Mouse (Mus musculus) embryonic facial prominence, embryonic 12.5 days (tissue): ENCODE results near the gene Ube2e2. TPM values are rescaled to one million over a fixed set of nuclear protein-coding genes. Genes with fewer than 3 reads are reported as not detected.

Experiments used
- ATAC-seq: fragments of 200-750 bp; cut with Nextera tagmentation; 2 replicates; pipeline ENCODE4 v1.8.0; 2017; ENCODE audit not compliant: insufficient number of reproducible peaks, insufficient read depth, low FRiP score, low TSS enrichment
- H3K27ac ChIP-seq: fragments of 300-500 bp; sonication (generic); 2 replicates; pipeline ENCODE4 v1.5.1; 2016; ENCODE audit warnings: mild to moderate bottlenecking
- H3K27me3 ChIP-seq: fragments of 300-500 bp; sonication (generic); 2 replicates; pipeline ENCODE4 v1.6.1; 2016; ENCODE audit warnings: mild to moderate bottlenecking, moderate library complexity
- H3K36me3 ChIP-seq: fragments of 300-500 bp; sonication (generic); 2 replicates; pipeline ENCODE4 v1.6.1; 2016; ENCODE audit warnings: mild to moderate bottlenecking
- H3K4me1 ChIP-seq: fragments of 300-500 bp; sonication (generic); 2 replicates; pipeline ENCODE4 v1.6.1; 2016
- H3K4me2 ChIP-seq: fragments of 300-500 bp; sonication (generic); replicated peaks from 2 replicates; pipeline ENCODE4 v1.6.1; 2016; ENCODE audit warnings: mild to moderate bottlenecking, moderate library complexity
- H3K4me3 ChIP-seq: fragments of 300-500 bp; sonication (generic); 2 replicates; pipeline ENCODE4 v1.5.1; 2016; ENCODE audit warnings: mild to moderate bottlenecking
- H3K9ac ChIP-seq: fragments of 300-500 bp; sonication (generic); 2 replicates; pipeline ENCODE4 v1.6.1; 2016; ENCODE audit warnings: mild to moderate bottlenecking, moderate library complexity
- H3K9me3 ChIP-seq: fragments of 300-500 bp; sonication (generic); 2 replicates; pipeline ENCODE4 v1.6.1; 2016; ENCODE audit warnings: mild to moderate bottlenecking, moderate library complexity
- WGBS: fragments of 180-500 bp; shearing (Covaris S2); methylation state at CpG from one replicate; pipeline ENCODE4 v1.1.7; 2016; 5-methylcytosine and 5-hydroxymethylcytosine counted together
- polyA plus RNA-seq: library from polyadenylated mRNA; unstranded; fragments of >200 nt; fragmentation: Nextera tagmentation; extraction: Ambion mirVana; gene quantifications from 2 replicates; pipeline ENCODE4 v1.2.1, GENCODE M21; 2016

Gene Ube2e2
- 72.8 and 73.2 TPM in 2 replicates for polyA plus RNA-seq

GRCm38 (mm10) chr14:18893947-18894445 is at the start of gene Ube2e2:
TSS of gene Ube2e2 (minus strand) at chr14:18894267.
- 4% methylated on average over 20 of the region's 22 CpGs for WGBS
- peak within 1 kb of the TSS; percentile 69 for H3K4me3 ChIP-seq
- peak within 1 kb of the TSS; percentile 50; the same call in 1 of the 2 replicates for H3K27ac ChIP-seq
- no peaks in the 10 kb centered on the region for H3K36me3 ChIP-seq
- H3K4me2 ChIP-seq: peak within 1 kb of the TSS; percentile 75
- no peaks in the 10 kb centered on the region for H3K27me3 ChIP-seq
- no peaks in the 10 kb centered on the region for H3K4me1 ChIP-seq
- H3K9me3 ChIP-seq: no peaks in the 10 kb centered on the region
- peak within 1 kb of the TSS; percentile 84 for H3K9ac ChIP-seq
- peak; percentile 88 for ATAC-seq

DNA sequence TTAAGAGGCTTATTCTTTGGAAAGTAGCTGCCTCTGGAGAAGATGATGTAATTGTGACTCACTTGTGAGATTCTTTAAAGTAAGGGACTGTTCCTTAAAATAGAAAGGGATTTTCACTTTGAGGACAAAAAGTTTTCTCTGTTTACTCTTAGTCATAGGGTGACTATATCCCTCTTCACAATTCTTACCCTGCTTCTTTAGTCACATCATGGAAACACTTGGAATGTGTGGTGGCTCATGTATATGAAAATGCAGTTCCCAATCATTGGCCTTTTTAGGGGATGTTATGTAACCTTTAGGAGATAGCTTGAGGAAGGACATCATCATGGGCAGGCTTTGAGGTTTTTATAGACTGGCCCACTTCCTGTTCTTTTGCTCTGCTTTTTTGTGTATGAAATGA is 46.0 kb upstream of the Ube2e2 start:
- no peaks in the 10 kb centered on the region for H3K27me3 ChIP-seq
- no peak for ATAC-seq
- no peaks in the 10 kb centered on the region for H3K36me3 ChIP-seq
- H3K4me2 ChIP-seq: no peak overlapping the region
- no peaks in the 10 kb centered on the region for H3K4me1 ChIP-seq
- H3K9ac ChIP-seq: no peak overlapping the region
- no peaks in the 10 kb centered on the region for H3K9me3 ChIP-seq
- H3K27ac ChIP-seq: no peak overlapping the region
- H3K4me3 ChIP-seq: no peak overlapping the region

GRCm38 (mm10) chr14:18903553-18903952 is 9.5 kb upstream of the Ube2e2 start:
- Histone ChIP-seq H3K4me3 (no peak overlapping the region), H3K4me1 (no peaks in the 10 kb centered on the region), H3K27me3 (no peaks in the 10 kb centered on the region), H3K27ac (no peak overlapping the region), H3K4me2 (no peak overlapping the region), H3K9me3 (no peaks in the 10 kb centered on the region), H3K36me3 (no peaks in the 10 kb centered on the region), H3K9ac (no peak overlapping the region)
- ATAC-seq: no peak

GRCm38 (mm10) chr14:18893121-18893946 is 733 bp downstream of the Ube2e2 start:
- no peaks in the 10 kb centered on the region for H3K36me3 ChIP-seq
- peak; percentile 88 for ATAC-seq
- H3K4me1 ChIP-seq: no peaks in the 10 kb centered on the region
- peak overlapping the region; percentile 75 for H3K4me2 ChIP-seq
- peak overlapping the region; percentile 69 for H3K4me3 ChIP-seq
- H3K27me3 ChIP-seq: no peaks in the 10 kb centered on the region
- H3K27ac ChIP-seq: peak overlapping the region; percentile 50; the same call in 1 of the 2 replicates
- peak overlapping the region; percentile 84 for H3K9ac ChIP-seq
- under 1% methylated on average over 110 of the region's 116 CpGs for WGBS
- H3K9me3 ChIP-seq: no peaks in the 10 kb centered on the region

DNA sequence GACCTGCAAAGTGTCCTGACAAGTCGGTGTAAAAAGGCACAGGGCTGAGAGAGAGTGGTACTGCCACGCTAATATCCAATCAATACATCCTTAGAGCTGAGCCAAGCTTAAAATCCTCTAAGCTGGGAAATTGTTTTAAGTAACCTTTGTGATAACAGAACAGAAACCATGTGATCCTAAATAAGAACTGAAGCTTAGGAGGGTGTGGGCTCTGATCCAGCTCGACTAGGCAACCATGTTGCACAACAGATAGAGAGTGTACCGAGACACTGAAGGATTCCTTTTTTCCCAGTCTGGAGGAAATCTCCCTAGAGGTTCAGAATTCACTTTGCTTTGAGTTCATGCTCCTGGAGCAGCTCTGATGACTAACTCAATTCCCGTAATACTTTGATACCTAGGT is 4.5 kb downstream of the Ube2e2 start:
- no peak for ATAC-seq
- H3K4me3 ChIP-seq: no peak overlapping the region
- H3K27me3 ChIP-seq: no peaks in the 10 kb centered on the region
- no peaks in the 10 kb centered on the region for H3K4me1 ChIP-seq
- H3K9me3 ChIP-seq: no peaks in the 10 kb centered on the region
- WGBS: 85% methylated on average over 5 of the region's 5 CpGs
- no peaks in the 10 kb centered on the region for H3K36me3 ChIP-seq
- no peak overlapping the region for H3K4me2 ChIP-seq
- no peak overlapping the region for H3K27ac ChIP-seq
- no peak overlapping the region for H3K9ac ChIP-seq

- no peak overlapping the region for H3K4me2 ChIP-seq
- no peak overlapping the region for H3K9ac ChIP-seq
- H3K36me3 ChIP-seq: no peaks in the 10 kb centered on the region
- no peak overlapping the region for H3K4me3 ChIP-seq
- no peaks in the 10 kb centered on the region for H3K9me3 ChIP-seq
- H3K27me3 ChIP-seq: no peaks in the 10 kb centered on the region
- 97% methylated on average over 1 of the region's 1 CpGs for WGBS
- no peak for ATAC-seq
- no peak overlapping the region for H3K27ac ChIP-seq
- no peaks in the 10 kb centered on the region for H3K4me1 ChIP-seq
Measured at GRCm38 (mm10) chr14:18882493-18882892, 11.6 kb downstream of the Ube2e2 start.

DNA sequence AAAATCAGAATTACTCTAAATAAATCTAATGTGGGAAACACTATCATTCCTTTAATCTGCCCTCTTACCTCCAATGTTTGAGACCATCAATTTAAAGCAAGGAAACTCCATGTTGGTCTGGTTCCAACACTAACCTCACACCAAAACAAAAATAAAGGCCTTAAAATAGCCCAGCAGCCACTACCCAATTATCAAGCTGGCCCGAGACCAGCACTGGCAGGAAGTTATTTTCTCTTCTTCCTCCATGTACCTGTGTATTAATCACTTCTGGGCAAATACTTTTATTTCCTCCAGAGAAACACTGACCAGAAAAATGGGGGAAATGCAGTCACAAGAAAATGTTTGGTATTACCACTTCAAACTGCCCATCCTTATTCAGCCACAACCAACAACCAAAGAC is 23.4 kb downstream of the Ube2e2 start:
- Histone ChIP-seq H3K27ac (no peak overlapping the region), H3K9ac (no peak overlapping the region), H3K4me2 (no peak overlapping the region), H3K4me3 (no peak overlapping the region), H3K4me1 (no peaks in the 10 kb centered on the region), H3K36me3 (no peaks in the 10 kb centered on the region), H3K9me3 (no peaks in the 10 kb centered on the region), H3K27me3 (no peaks in the 10 kb centered on the region)
- WGBS: 82% methylated on average over 1 of the region's 1 CpGs
- no peak for ATAC-seq

DNA sequence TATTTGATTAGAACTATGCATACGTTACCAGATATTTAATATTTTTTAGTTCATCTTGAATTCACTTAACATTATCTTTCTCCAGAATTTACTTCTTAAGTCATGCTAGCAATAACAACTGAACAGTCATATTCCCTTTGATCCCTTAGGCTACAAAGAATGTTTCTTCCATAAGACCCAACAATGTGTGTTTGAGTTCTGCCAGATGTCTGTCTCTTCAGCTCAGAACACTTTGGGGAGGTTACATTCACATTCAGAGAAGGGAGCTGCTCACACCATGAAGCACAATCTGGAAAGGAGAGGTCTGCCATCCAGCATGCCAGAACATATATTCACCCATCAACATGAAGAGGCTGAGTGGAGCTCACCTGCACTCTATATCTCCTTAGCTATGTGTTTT is 65.4 kb downstream of the Ube2e2 start:
- Histone ChIP-seq H3K27me3 (no peaks in the 10 kb centered on the region), H3K27ac (no peak overlapping the region), H3K36me3 (no peaks in the 10 kb centered on the region), H3K9ac (no peak overlapping the region), H3K4me2 (no peak overlapping the region), H3K4me1 (no peaks in the 10 kb centered on the region), H3K4me3 (no peak overlapping the region), H3K9me3 (no peaks in the 10 kb centered on the region)
- WGBS: 94% methylated on average over 1 of the region's 1 CpGs
- no peak for ATAC-seq

- no peak for ATAC-seq
- Histone ChIP-seq H3K27me3 (no peaks in the 10 kb centered on the region), H3K36me3 (no peaks in the 10 kb centered on the region)
Measured at GRCm38 (mm10) chr14:18826753-18827152, 67.3 kb downstream of the Ube2e2 start.

DNA sequence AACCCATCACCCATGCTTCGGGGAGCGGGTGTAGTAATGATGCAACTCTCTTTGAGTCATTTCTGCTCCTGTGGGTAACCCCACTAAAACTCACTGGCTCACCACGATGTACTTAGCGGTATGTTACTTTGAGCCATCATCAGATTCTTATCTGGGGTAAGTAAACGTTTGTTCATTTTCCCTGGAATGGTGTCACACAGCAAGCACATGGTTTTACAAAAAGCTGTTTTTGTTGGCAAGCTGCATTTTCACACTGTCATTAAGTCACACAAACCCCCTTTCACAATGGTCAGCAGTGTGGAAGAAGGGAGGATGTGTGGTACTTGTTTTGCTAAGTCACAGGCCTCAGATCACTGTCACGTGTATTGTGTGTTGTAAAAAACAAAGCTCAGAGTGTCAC is 73.4 kb downstream of the Ube2e2 start:
- no peak for ATAC-seq
- Histone ChIP-seq H3K4me1 (no peaks in the 10 kb centered on the region), H3K27ac (no peak overlapping the region), H3K4me2 (no peak overlapping the region), H3K27me3 (no peaks in the 10 kb centered on the region), H3K9me3 (no peaks in the 10 kb centered on the region), H3K4me3 (no peak overlapping the region), H3K9ac (no peak overlapping the region), H3K36me3 (no peaks in the 10 kb centered on the region)
- 71% methylated on average over 6 of the region's 6 CpGs for WGBS

More at GRCm38 (mm10) chr14:18826753-18827152, 67.3 kb downstream of the Ube2e2 start:
- Histone ChIP-seq H3K4me3 (no peak overlapping the region), H3K9ac (no peak overlapping the region), H3K9me3 (no peaks in the 10 kb centered on the region), H3K27ac (no peak overlapping the region), H3K4me2 (no peak overlapping the region), H3K4me1 (no peaks in the 10 kb centered on the region)

- Histone ChIP-seq H3K4me1 (no peaks in the 10 kb centered on the region), H3K27me3 (no peaks in the 10 kb centered on the region), H3K4me2 (no peak overlapping the region), H3K27ac (no peak overlapping the region), H3K9me3 (peaks cover 3% of the 10 kb centered on the region; the same call in 1 of the 2 replicates), H3K4me3 (no peak overlapping the region), H3K36me3 (no peaks in the 10 kb centered on the region), H3K9ac (no peak overlapping the region)
- no peak for ATAC-seq
Measured at GRCm38 (mm10) chr14:18796857-18797256, 97.2 kb downstream of the Ube2e2 start.

GRCm38 (mm10) chr14:18795787-18796186 is 98.3 kb downstream of the Ube2e2 start:
- no peaks in the 10 kb centered on the region for H3K36me3 ChIP-seq
- H3K9me3 ChIP-seq: peaks cover 3% of the 10 kb centered on the region; the same call in 1 of the 2 replicates
- no peak for ATAC-seq
- no peaks in the 10 kb centered on the region for H3K27me3 ChIP-seq
- H3K4me1 ChIP-seq: no peaks in the 10 kb centered on the region
- no peak overlapping the region for H3K4me3 ChIP-seq
- WGBS: 64% methylated on average over 2 of the region's 2 CpGs
- H3K9ac ChIP-seq: no peak overlapping the region
- H3K27ac ChIP-seq: no peak overlapping the region
- H3K4me2 ChIP-seq: no peak overlapping the region
